Mouse (Mus musculus) lung, adult 18-20 months (tissue): ENCODE measurements around the gene Gm29609.
"Not testable (repeated sequence)": the region's sequence is repeated elsewhere in the genome, so short reads cannot be mapped to it uniquely, and the experiment has no call there.

ENCODE experiments used
- DNase-seq, 2 experiments: peaks; one replicate each; pipeline ENCODE4 v3.0.0; 2022; ENCODE audit warnings: mixed read lengths in 2 of 2

Gm29609 gene

GRCm38 (mm10) chr5:31179766-31180630 lies at the start of gene Gm29609, which contains the start of gene Gtf3c2:
Gene Gm29609 (minus strand): TSS chr5:31179911.
Gene Gtf3c2 (minus strand): TSS chr5:31180144.
- DNase-seq: peak; percentile 93 to 95

DNA sequence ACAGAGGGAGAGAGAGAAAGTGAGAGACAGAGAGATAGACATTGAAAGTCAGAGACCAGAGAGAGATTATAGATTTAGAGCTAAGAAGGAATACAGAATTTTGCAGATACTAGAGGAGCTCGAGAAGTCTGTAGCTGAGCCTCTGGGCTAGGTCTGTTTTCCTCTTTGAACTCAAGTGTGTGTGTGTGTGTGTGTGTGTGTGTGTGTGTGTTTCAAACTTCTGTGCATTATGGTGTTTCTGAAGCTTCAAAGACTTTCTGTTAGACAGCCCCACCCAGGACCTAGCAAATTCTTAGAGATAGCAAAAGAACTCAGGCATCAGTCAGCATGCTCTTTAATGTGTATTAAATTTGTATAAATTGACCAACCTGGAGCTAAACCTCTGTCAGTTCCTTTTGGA lies 46.9 kb upstream of the Gm29609 start:
- DNase-seq: no peak

DNA sequence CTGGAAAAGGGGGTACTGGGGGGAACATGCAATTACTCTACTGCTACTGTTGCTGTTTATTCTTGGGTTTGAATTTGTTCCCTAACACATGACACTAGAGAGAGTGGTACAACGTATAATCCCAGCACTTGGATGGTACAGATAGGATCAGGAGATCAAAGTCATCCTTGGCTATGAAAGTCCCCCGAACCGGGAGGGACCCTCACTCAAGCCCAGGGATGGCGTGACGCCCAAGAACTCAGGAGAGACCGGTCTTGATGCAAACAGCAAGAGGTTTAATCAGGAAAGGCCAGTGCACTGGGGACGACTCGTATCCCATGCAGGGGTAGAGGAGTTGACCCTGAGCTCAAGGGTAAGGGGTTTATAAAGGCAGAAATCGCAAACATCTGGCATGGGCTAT lies 43.0 kb upstream of the Gm29609 start:
- DNase-seq: no peak

GRCm38 (mm10) chr5:31221304-31221945 lies 41.7 kb upstream of the Gm29609 start:
- DNase-seq: peak in 1 of 2 experiments; percentile 39

DNA sequence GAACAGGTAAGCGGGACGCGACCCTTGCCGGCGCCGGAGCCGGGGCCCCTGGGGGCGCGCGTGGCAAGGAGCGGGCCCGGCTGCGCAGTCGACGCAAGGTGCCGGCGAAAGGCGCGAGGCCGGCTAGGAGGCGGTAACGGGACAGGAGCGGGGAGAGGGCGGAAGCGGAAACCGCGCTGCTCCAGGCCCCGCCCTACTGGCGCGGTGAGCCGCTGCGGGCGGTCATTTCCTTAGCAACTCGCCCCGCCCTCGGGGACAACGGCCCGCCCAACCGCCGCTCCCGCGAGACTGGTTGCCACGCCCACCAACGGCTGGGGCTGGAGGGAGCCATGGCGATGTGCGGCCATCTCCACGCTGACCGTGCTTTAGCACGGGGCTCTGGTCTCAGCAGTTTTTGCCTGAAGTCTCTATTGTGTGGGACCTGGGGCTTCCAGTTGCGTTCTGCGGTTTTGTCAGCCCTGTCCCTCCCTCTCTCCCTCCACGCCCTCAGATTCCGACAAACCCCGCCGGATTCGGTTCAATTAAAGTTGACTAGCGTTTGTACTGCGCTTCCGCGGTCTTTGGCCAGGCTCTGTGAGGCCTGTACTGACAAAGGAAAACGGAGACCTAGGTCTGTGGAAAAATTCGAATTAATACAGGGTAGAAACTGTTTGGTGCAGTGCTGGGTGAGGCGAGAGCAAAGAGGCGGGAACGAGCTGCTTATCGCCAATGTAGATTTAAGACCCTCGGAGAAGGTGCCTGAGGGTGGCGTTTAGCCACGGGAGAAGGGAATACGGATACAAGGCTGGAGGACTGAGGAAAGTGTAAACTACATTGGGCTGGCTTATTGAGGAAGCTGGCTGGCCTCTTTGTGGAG lies 41.0 kb upstream of the Gm29609 start, which contains the start of gene Ppm1g:
Ppm1g (minus strand) TSS at position 240 of the 856 bp plus-strand sequence.
- peak; percentile 96 to 97 for DNase-seq

- peak in 1 of 2 experiments; percentile 45 for DNase-seq
These were observed 40.3 kb upstream of the Gm29609 start for GRCm38 (mm10) chr5:31219911-31220447.

GRCm38 (mm10) chr5:31219474-31219873 lies 39.8 kb upstream of the Gm29609 start:
- DNase-seq: no peak

DNA sequence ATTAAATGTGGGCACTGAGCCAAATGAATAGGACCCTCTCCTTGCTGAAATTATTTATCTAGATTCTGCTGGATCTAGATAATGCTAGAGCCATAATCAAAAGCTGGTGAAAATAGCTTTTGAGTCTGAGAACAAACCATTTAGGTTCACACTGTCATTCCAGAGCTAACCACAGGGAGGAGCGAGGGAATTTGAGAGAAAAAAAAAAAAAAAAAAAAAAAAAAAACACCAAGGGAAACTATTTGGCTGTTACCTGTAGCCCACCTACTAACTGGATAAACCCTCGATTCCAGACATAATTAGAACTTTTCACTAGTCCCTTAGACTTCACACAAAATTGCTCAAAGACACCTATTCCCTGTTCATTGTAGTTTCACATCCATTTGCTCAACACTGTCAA lies 39.4 kb upstream of the Gm29609 start:
- DNase-seq: no peak

GRCm38 (mm10) chr5:31218294-31218693 lies 38.6 kb upstream of the Gm29609 start:
- no peak for DNase-seq

GRCm38 (mm10) chr5:31216554-31216953 lies 36.8 kb upstream of the Gm29609 start:
- DNase-seq: not testable (repeated sequence)

DNA sequence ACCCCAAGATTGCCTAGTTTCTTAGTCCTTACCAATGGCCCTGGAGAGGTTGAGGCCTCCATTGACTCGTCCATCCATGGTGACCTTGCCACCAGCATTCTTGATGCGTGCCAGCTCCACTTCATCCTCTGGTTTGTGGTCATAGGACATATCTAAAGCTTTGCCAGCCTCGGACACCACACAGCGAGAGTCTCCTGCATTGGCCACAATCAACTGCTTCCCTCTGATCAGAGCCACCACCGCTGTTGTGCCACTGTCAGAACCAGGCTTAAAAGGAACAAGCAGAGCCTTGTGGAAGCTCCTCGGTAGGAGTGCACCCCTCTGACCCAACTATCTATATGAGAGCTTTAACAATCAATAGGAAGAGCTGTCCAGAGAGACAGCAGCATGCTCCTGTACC lies 24.7 kb upstream of the Gm29609 start:
- no peak for DNase-seq

DNA sequence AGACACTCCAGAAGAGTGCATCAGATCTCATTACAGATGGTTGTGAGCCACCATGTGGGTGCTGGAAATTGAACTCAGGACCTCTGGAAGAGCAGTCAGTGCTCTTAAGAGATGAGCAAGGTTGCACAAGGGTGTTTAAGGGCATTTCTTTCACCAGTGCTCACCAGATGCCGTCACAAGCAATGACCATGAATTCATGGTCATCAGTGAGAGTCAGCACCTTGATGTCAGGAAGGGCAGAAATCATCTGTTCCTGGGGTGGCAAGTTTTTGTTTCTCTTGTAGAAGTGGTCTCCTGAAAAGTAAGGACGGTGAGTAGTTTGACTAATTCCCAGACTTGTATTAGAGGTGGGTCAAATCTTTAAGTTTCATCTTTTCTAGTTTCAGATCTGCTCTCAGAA lies 24.2 kb upstream of the Gm29609 start:
- DNase-seq: no peak

GRCm38 (mm10) chr5:31202933-31203332 lies 23.2 kb upstream of the Gm29609 start:
- no peak for DNase-seq

GRCm38 (mm10) chr5:31201742-31202590 lies 22.3 kb upstream of the Gm29609 start, which contains the start of gene Zfp513:
Gene Zfp513 (minus strand): TSS chr5:31202303.
- peak; percentile 98 for DNase-seq

- DNase-seq: no peak
These were observed 21.5 kb upstream of the Gm29609 start for GRCm38 (mm10) chr5:31201042-31201741.

GRCm38 (mm10) chr5:31200327-31200768 lies 20.6 kb upstream of the Gm29609 start:
- no peak for DNase-seq

- DNase-seq: no peak
These were observed 20.2 kb upstream of the Gm29609 start for GRCm38 (mm10) chr5:31199893-31200292.

- no peak for DNase-seq
These were observed 19.7 kb upstream of the Gm29609 start for GRCm38 (mm10) chr5:31199321-31199892.

DNA sequence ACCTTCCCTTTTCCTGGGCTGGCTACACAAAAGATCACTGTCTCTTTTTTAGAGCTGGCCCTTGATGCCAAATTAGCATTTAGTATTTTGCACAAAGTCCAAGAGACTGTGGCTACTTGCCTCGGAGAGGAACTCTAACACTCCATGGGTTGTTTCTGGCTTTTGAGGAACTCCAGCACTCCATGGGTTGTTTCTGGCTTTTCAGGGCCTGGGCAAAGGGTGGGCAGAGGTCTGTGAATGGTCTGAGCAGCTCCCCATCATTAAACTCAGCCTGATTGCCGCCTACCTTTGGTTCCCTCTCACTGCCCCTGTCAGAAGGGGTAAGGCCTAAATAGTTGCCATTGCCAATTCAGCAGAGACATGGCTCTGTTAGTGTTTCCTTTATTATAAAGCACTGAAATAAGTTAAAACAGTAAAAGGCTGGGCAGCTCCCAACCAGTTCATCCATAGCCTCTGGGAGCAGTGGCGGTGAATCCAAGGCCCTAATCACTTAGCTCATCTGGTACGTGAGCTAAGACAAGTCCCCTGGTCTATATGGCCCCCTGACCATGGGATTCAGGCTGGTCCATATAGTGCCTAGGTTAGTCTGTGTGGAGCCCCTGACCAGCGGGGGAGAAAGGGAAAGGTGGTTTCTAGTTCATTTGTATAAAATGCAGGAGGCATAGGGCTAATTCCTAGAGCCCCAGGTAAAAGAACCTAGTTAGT lies 19.1 kb upstream of the Gm29609 start:
- no peak for DNase-seq

DNA sequence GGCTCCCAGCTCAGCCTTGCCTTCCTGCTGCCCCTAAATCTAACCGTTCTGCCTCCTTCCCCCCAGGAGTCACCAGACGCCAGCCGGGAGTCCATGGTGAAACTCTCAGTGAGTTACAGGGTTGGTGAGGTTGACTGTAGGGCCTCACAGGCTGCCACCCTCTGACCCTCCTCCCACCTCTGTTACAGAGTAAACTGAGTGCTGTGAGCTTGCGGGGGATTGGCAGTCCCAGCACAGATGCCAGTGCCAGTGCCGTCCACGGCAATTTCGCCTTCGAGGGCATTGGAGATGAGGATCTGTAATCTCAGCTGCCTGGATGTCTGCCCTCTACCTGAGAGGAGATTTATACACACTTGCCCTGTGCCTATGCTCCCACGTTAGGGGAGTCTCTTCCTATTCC lies 18.5 kb upstream of the Gm29609 start:
- no peak for DNase-seq
